Mouse (Mus musculus) lung, postnatal 0 days (tissue): ENCODE measurements around the gene Hoxa7.

ENCODE experiments used
- CTCF ChIP-seq: IDR thresholded peaks from 2 replicates; pipeline ENCODE4 v1.5.1; 2016; ENCODE audit warnings: antibody characterized with exemption, mild to moderate bottlenecking
- EP300 ChIP-seq: IDR thresholded peaks from 2 replicates; pipeline ENCODE4 v1.6.1; 2016; ENCODE audit warnings: antibody characterized with exemption, mild to moderate bottlenecking, control low read depth

DNA sequence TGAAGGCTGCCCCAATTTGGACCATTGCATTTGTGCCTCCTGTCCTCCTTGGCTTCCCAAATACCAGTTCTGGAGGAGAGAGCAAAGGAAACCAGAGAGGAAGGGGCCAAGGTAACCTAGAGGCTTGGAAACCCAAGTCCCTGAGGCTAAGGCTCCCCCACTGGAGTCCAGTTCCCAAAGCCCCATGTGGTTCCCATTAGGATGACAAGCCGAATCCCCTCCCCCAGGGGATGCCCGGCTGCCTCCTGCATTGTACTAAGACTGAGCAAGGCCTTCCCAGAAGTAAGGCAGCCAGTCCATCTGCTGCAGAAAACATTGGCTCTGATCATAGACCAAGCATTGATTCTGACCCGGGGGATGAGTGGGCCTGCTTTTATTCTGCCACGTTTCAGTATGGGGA is 50.3 kb downstream of the Hoxa7 start:
- no peak for TF ChIP-seq EP300
- TF ChIP-seq CTCF, result no peak
